Mouse (Mus musculus) megakaryocyte-erythroid progenitor cell, adult 5-6 weeks (primary cell): ENCODE measurements at regions not wholly inside any gene's neighbourhood (a gene's known extent, or its start where the extent isn't known, plus 50 kb on each side); places are given as distances from the start of the nearest gene placed in this dataset.

Source experiments
- ATAC-seq: replicated peaks from 2 replicates; pipeline ENCODE4 v1.8.0; 2016; ENCODE audit warnings: mild to moderate bottlenecking, inconsistent platforms; ENCODE audit not compliant: severe bottlenecking, poor library complexity, low FRiP score, low TSS enrichment

- ATAC-seq = no peak
Observed at GRCm38 (mm10) chr4:9055266-9055820, 816.5 kb upstream of the Car8 start.

GRCm38 (mm10) chr4:9048817-9049216 lies 810.0 kb upstream of the Car8 start:
- no peak for ATAC-seq

DNA sequence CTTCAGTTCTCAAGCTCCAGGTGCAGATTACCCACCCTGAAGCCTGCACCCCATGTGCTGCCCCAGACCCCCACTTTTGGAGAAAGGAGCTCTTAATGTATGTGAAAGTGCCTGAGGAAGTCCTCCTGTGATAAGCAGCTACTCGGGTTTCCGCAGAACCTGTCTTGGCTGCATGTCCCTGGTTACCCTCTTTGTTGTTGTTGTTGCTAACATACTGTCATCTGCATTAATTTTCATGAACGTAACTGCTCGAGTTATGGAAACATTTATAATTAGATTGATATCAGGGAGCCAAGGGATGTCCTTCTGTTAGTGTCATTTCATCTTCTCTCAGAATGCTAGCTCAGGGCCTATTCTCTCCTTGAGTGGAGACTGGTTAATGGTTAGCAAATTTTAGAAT lies 808.3 kb upstream of the Car8 start:
- no peak for ATAC-seq

GRCm38 (mm10) chr4:9046436-9046835 lies 807.6 kb upstream of the Car8 start:
- ATAC-seq = no peak

GRCm38 (mm10) chr4:9046030-9046429 lies 807.2 kb upstream of the Car8 start:
- ATAC-seq = no peak

GRCm38 (mm10) chr4:9036005-9036404 lies 797.2 kb upstream of the Car8 start:
- ATAC-seq = no peak

DNA sequence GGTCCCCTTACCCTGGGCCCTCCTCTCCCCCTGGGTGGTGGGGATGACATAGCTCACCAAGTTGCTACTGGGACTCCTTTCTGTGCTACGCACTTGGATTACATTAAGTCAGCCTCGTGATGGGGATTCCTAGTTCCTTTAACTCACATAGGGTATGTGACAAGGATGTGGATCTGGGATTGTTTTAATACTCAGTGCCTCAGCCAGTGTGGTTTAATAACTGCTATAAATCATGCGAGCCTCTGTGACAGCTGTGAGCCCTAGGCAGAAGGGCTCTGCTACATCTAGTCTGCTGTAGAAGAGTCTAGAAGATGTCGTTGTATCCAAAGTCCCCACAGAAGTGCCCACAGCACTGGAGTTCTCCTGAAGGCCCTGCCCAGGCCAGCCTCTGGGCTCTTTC lies 796.5 kb upstream of the Car8 start:
- ATAC-seq = no peak

- ATAC-seq = no peak
Observed at GRCm38 (mm10) chr4:9034280-9034679, 795.4 kb upstream of the Car8 start.

DNA sequence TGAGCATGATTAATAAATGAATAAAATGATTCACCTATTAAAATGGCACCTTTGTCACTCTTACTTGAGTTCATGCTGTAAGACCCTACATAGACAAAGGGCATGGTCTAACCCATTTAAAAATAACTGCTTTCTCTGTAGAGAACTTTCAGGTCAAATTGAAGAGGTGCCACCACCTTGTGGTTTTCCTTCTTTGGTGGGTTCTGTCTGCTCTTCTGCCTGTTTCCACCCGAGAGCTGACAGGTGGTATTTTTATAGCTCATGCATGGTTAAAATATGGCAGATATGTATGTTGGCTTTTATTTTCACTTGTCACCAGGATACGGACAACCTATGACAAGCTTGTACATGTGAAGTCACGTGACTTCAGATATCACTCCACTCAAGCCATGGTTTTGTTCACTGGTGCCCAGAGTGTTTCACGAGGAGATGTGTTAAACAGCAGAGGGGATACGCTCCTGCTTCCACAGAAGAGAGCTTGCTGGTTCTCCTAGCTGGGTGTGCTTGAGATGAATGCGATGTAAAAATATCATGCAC lies 794.3 kb upstream of the Car8 start:
- no peak for ATAC-seq

DNA sequence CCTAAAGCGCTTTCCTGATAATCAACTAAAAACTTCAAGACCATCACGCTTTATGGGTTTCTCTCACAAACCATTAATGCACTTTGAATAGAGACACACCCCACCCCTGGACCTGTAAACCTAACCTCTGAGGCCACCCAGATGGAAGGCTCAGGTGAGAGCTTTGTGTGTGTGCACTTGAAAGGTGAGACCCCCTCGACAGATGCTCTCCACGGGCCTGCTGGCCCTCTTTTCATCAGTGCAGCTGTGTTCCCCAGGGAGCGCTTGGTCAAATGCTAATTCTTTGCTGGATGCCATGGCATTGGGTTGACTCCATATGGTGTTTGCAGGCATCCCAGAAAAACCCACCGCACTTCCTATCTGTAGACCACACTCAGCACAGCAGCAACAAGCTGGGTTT lies 792.8 kb upstream of the Car8 start:
- no peak for ATAC-seq

- ATAC-seq = no peak
Observed at GRCm38 (mm10) chr4:9028946-9029345, 790.1 kb upstream of the Car8 start.

DNA sequence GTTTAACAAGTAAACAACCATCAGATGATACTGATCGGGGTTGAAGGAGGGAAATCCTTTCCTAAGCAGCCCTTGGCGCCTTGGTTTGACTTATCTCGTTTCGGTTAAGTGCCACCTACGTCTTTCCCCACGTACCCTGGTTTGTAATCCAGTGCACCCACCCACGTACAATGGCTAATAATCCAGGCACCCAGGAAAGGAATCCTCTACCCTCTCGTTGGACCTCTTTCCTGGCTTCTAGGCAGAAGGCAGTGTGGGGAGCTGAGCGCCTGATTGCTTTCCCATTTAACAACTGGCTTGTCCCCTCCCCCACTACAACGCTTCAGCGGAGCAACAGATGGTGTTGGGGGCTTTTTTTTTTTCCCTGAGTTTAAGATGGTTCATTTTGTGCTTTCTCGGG lies 789.6 kb upstream of the Car8 start:
- ATAC-seq = peak; percentile 8; the same call in 1 of the 2 replicates

GRCm38 (mm10) chr4:9027798-9028404 lies 789.1 kb upstream of the Car8 start:
- ATAC-seq = peak; percentile 95

GRCm38 (mm10) chr4:9027383-9027782 lies 788.5 kb upstream of the Car8 start:
- ATAC-seq = no peak; the same call in 1 of the 2 replicates

DNA sequence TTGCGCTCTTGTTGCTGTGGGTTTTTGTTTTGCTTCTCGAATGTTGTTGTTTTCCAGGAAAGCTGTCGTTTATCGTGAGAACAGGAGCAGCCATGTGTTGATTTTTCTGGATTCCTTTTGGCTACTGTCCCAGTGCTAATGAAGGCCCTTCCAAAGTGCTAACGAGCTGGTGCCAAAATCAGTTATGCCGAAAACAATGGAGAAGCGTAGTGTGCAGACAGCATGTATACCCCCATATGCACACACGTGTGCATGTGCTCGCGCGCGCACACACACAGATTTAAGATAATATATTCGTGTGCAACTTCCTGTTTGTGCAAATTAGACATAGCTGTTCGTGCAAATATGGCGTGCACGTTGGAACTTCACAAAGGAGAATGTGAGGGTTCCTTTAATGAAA lies 788.0 kb upstream of the Car8 start:
- no peak for ATAC-seq

- ATAC-seq = no peak
Observed at GRCm38 (mm10) chr4:9025821-9026470, 787.1 kb upstream of the Car8 start.

- ATAC-seq = no peak
Observed at GRCm38 (mm10) chr4:9024216-9024925, 785.5 kb upstream of the Car8 start.

DNA sequence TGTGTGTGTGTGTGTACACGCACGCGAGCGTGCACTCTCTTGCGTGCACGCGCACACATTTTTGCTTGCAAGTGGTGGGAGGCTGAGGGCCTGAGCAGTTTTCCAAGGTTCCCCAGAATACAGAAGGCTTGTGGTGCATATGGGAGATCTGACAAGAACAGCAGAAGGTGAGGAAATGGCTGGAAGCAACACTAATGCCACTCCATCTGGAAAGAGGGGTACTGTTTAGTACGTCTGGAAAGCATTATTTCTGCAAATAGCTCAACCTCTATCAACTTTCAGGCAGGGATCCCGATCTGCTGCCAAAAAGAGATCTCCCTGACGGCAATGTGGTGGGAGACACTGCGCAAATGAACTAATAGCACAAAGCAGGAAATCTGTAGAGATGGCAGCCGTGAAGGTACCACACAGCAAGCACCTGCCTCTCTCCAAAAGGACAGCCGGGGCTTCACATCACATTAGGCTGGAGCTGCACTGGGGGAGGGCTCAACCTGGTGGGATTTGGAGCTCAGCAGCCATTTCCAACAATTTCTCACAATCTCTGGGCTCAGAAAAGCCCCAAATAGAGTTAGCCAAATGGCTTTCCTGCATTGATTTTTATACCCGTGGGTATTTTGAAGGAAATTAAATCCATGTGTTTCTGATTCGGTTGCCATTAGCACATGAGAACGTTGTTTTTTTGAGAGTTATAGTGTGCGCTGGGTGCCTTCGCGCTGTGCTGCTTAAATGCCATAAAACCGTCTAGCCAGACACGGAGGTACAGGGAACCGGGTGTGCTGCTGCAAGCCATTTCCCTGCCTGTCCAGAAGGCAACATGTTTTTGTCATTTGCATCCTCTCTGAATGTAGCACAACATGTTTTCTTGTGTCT lies 780.6 kb upstream of the Car8 start:
- no peak for ATAC-seq

GRCm38 (mm10) chr4:9018236-9018635 lies 779.4 kb upstream of the Car8 start:
- no peak for ATAC-seq
